8 mouse cellular contexts compared by ENCODE assay signal in genomic region chr17:69969021-69969815, GRCm38 (mm10). TPM values are rescaled to one million over a fixed set of nuclear protein-coding genes. Genes with fewer than 3 reads are reported as not detected.
DNase-seq lines count a peak whose midpoint lies in the region; ATAC-seq and TF ChIP-seq lines count a peak whose summit lies in the region.

Dlgap1 (plus strand) TSS chr17:69969073.

- no peaks in the 10 kb centered on the region for H3K36me3 ChIP-seq in E14TG2a.4 (ENCODE audit: insufficient read depth, low read length)
- no peaks in the 10 kb centered on the region for H3K36me3 ChIP-seq in embryonic facial prominence, embryonic 15.5 days
- H3K36me3 ChIP-seq in heart, embryonic 13.5 days: no peaks in the 10 kb centered on the region
- H3K36me3 ChIP-seq in kidney, postnatal 0 days (ENCODE audit: insufficient read depth, low read length): no peaks in the 10 kb centered on the region
- H3K36me3 ChIP-seq in liver, embryonic 12.5 days: no peaks in the 10 kb centered on the region

- peaks cover 13% of the 10 kb centered on the region for H3K4me1 ChIP-seq in E14TG2a.4 (replicated peaks; ENCODE audit: low read depth, low read length)
- H3K4me1 ChIP-seq in embryonic facial prominence, embryonic 15.5 days: peaks cover 16% of the 10 kb centered on the region
- H3K4me1 ChIP-seq in heart, embryonic 13.5 days: peaks cover 15% of the 10 kb centered on the region
- 0 out of 2 replicates have a peak, but pooled peaks cover 7% of the 10 kb centered on the region for H3K4me1 ChIP-seq in kidney, postnatal 0 days (replicated peaks; ENCODE audit: insufficient read depth, low read length)
- 0 out of 2 replicates have a peak, but pooled peaks cover 4% of the 10 kb centered on the region for H3K4me1 ChIP-seq in liver, embryonic 12.5 days

- no peak within 1 kb of the TSS for H3K27ac ChIP-seq in embryonic facial prominence, embryonic 15.5 days (replicated peaks)
- no peak within 1 kb of the TSS for H3K27ac ChIP-seq in heart, embryonic 13.5 days (replicated peaks)
- H3K27ac ChIP-seq in kidney, postnatal 0 days: no peak within 1 kb of the TSS
- H3K27ac ChIP-seq in liver, embryonic 12.5 days: no peak within 1 kb of the TSS

- TF ChIP-seq CTCF in E14TG2a.4 (conservative IDR thresholded peaks at IDR 0.05; ENCODE audit: low read length): no peak
- peak; percentile 57; the same call in 1 of the 2 replicates for TF ChIP-seq CTCF in kidney, postnatal 0 days (IDR thresholded peaks at IDR 0.05; ENCODE audit: low read depth)

- peak; percentile 89 for ATAC-seq in embryonic facial prominence, embryonic 15.5 days (ENCODE audit: insufficient number of reproducible peaks, low FRiP score, low TSS enrichment, low read depth)
- ATAC-seq in heart, embryonic 13.5 days (ENCODE audit: extremely low read depth, insufficient number of reproducible peaks, low FRiP score, low TSS enrichment): peak; percentile 89
- peak; percentile 96 for ATAC-seq in kidney, postnatal 0 days (replicated peaks; ENCODE audit: low FRiP score, low read depth)
- ATAC-seq in liver, embryonic 12.5 days: peak; percentile 81
- no peak for ATAC-seq in CD4-positive, CD25-positive, alpha-beta regulatory T cell, adult 4 months

- no peaks in the 10 kb centered on the region for H3K9me3 ChIP-seq in E14TG2a.4 (ENCODE audit: low read length)
- H3K9me3 ChIP-seq in embryonic facial prominence, embryonic 15.5 days (replicated peaks): no peaks in the 10 kb centered on the region
- no peaks in the 10 kb centered on the region for H3K9me3 ChIP-seq in heart, embryonic 13.5 days
- H3K9me3 ChIP-seq in kidney, postnatal 0 days (replicated peaks; ENCODE audit: low read length): no peaks in the 10 kb centered on the region
- no peaks in the 10 kb centered on the region for H3K9me3 ChIP-seq in liver, embryonic 12.5 days (replicated peaks)

- H3K9ac ChIP-seq in embryonic facial prominence, embryonic 15.5 days: peak within 1 kb of the TSS; percentile 15; the same call in 1 of the 2 replicates
- H3K9ac ChIP-seq in heart, embryonic 13.5 days: peak within 1 kb of the TSS; percentile 69
- peak within 1 kb of the TSS; percentile 31; the same call in 1 of the 2 replicates for H3K9ac ChIP-seq in kidney, postnatal 0 days (ENCODE audit: low read depth, low read length)
- H3K9ac ChIP-seq in liver, embryonic 12.5 days: no peak within 1 kb of the TSS

- H3K4me3 ChIP-seq in E14TG2a.4 (replicated peaks; ENCODE audit: low read length): peak within 1 kb of the TSS; percentile 82
- peak within 1 kb of the TSS; percentile 57 for H3K4me3 ChIP-seq in embryonic facial prominence, embryonic 15.5 days (replicated peaks)
- peak within 1 kb of the TSS; percentile 65 for H3K4me3 ChIP-seq in heart, embryonic 13.5 days
- H3K4me3 ChIP-seq in kidney, postnatal 0 days (replicated peaks; ENCODE audit: low read depth, low read length): peak within 1 kb of the TSS; percentile 51
- H3K4me3 ChIP-seq in liver, embryonic 12.5 days: peak within 1 kb of the TSS; percentile 42

- peak; percentile 91 for DNase-seq in brain, adult 2 months (ENCODE audit: low read depth, low spot score)
- peak; percentile 86 for DNase-seq in kidney, postnatal 0 days (ENCODE audit: low spot score)
- peak; percentile 89 for DNase-seq in ovary, postnatal 36 days (ENCODE audit: low spot score)

- H3K4me2 ChIP-seq in embryonic facial prominence, embryonic 15.5 days (replicated peaks): peak within 1 kb of the TSS; percentile 96
- H3K4me2 ChIP-seq in heart, embryonic 13.5 days: peak within 1 kb of the TSS; percentile 99
- H3K4me2 ChIP-seq in kidney, postnatal 0 days (ENCODE audit: low read length): peak within 1 kb of the TSS; percentile 94
- peak within 1 kb of the TSS; percentile 68 for H3K4me2 ChIP-seq in liver, embryonic 12.5 days

- peaks cover 49% of the 10 kb centered on the region for H3K27me3 ChIP-seq in E14TG2a.4 (ENCODE audit: insufficient read depth, low read length)
- peaks cover 40% of the 10 kb centered on the region for H3K27me3 ChIP-seq in embryonic facial prominence, embryonic 15.5 days
- H3K27me3 ChIP-seq in heart, embryonic 13.5 days (replicated peaks): peaks cover 58% of the 10 kb centered on the region
- H3K27me3 ChIP-seq in kidney, postnatal 0 days (ENCODE audit: insufficient read depth, low read length): peaks cover 16% of the 10 kb centered on the region
- peaks cover 40% of the 10 kb centered on the region for H3K27me3 ChIP-seq in liver, embryonic 12.5 days (replicated peaks)

- under 1% methylated on average over 90 of the region's 105 CpGs for WGBS in embryonic facial prominence, embryonic 15.5 days
- WGBS in heart, embryonic 13.5 days: under 1% methylated on average over 104 of the region's 105 CpGs
- under 1% methylated on average over 88 of the region's 105 CpGs for WGBS in kidney, postnatal 0 days
- 2% methylated on average over 100 of the region's 105 CpGs for WGBS in liver, embryonic 12.5 days (ENCODE audit: insufficient replicate concordance)

RNA-seq across cellular contexts. Expression of gene Dlgap1, which starts in this region (rescaled TPM):
- polyA plus RNA-seq in embryonic facial prominence, embryonic 15.5 days (2015; fragmentation: Nextera tagmentation; extraction: Ambion mirVana): 3.6 and 4.9 TPM in 2 replicates
- polyA plus RNA-seq in heart, embryonic 13.5 days (2015; fragmentation: Nextera tagmentation; extraction: Ambion mirVana): 0.39 and 0.40 TPM in 2 replicates
- polyA plus RNA-seq in kidney, postnatal 0 days (2015; fragmentation: Nextera tagmentation; extraction: Ambion mirVana): 3.6 and 4.1 TPM in 2 replicates
- polyA plus RNA-seq in liver, embryonic 12.5 days (2016; fragmentation: Nextera tagmentation; extraction: Ambion mirVana): 0.07 and 0.08 TPM in 2 replicates
- polyA plus RNA-seq in CD4-positive, CD25-positive, alpha-beta regulatory T cell, adult 4 months (2017; shearing (Covaris generic)): under 1 TPM in 1 of 2 experiments, not detected in 1; 0.31 TPM

Comparison
In these comparisons a context has a peak if more than half of its experiments do, and no peak if none do; other contexts are left out.
1. Peak in ATAC-seq, H3K4me3 ChIP-seq, H3K9ac ChIP-seq and H3K4me2 ChIP-seq in heart, embryonic 13.5 days; RNA of the gene not detected or under 1 TPM.
2. Peak in ATAC-seq, H3K4me3 ChIP-seq and H3K4me2 ChIP-seq in liver, embryonic 12.5 days; RNA of the gene not detected or under 1 TPM.